Mouse (Mus musculus): Measurements from ENCODE around the gene Ccdc173. TPM values are rescaled to one million over a fixed set of nuclear protein-coding genes. Genes with fewer than 3 reads are reported as not detected.
"Not testable (repeated sequence)": the region's sequence is repeated elsewhere in the genome, so short reads cannot be mapped to it uniquely, and the experiment has no call there.

The Ccdc173 gene
- polyA plus RNA-seq, 1 experiment from 2014 or later, result 1.4 TPM

GRCm38 (mm10) chr2:69825898-69826297 lies 36.5 kb upstream of the Ccdc173 start:
- no peak for ATAC-seq (replicated peaks; ENCODE audit: low FRiP score)
- no peak for DNase-seq (ENCODE audit: low spot score)
- no peak overlapping the region for H3K27ac ChIP-seq (ENCODE audit: low read depth, low read length)
- H3K36me3 ChIP-seq (ENCODE audit: control insufficient read depth, insufficient read depth, low read length), result peaks cover 16% of the 10 kb centered on the region
- H3K9ac ChIP-seq (ENCODE audit: low read depth, low read length), result no peak overlapping the region
- H3K27me3 ChIP-seq (replicated peaks; ENCODE audit: control insufficient read depth, insufficient read depth, low read length), result no peaks in the 10 kb centered on the region
- H3K9me3 ChIP-seq (ENCODE audit: control insufficient read depth, low read length), result no peaks in the 10 kb centered on the region
- no peak overlapping the region for H3K4me3 ChIP-seq (ENCODE audit: low read depth, low read length)
- H3K4me1 ChIP-seq (replicated peaks; ENCODE audit: control insufficient read depth, insufficient read depth, low read length), result peaks cover 17% of the 10 kb centered on the region
- WGBS, result 84% methylated on average over 10 of the region's 10 CpGs
- H3K4me2 ChIP-seq, result no peak overlapping the region

GRCm38 (mm10) chr2:69823129-69823677 lies 33.8 kb upstream of the Ccdc173 start:
- peak overlapping the region; percentile 85 for H3K9ac ChIP-seq (ENCODE audit: low read depth, low read length)
- H3K4me1 ChIP-seq (replicated peaks; ENCODE audit: control insufficient read depth, insufficient read depth, low read length), result peaks cover 24% of the 10 kb centered on the region
- H3K36me3 ChIP-seq (ENCODE audit: control insufficient read depth, insufficient read depth, low read length), result peaks cover 12% of the 10 kb centered on the region
- DNase-seq (ENCODE audit: low spot score), result peak; percentile 62
- WGBS, result 2% methylated on average over 45 of the region's 45 CpGs
- peak; percentile 74 for ATAC-seq (replicated peaks; ENCODE audit: low FRiP score)
- H3K27me3 ChIP-seq (replicated peaks; ENCODE audit: control insufficient read depth, insufficient read depth, low read length), result no peaks in the 10 kb centered on the region
- peak overlapping the region; percentile 60 for H3K4me2 ChIP-seq
- peak overlapping the region; percentile 79 for H3K27ac ChIP-seq (ENCODE audit: low read depth, low read length)
- H3K9me3 ChIP-seq (ENCODE audit: control insufficient read depth, low read length), result no peaks in the 10 kb centered on the region
- peak overlapping the region; percentile 85 for H3K4me3 ChIP-seq (ENCODE audit: low read depth, low read length)

DNA sequence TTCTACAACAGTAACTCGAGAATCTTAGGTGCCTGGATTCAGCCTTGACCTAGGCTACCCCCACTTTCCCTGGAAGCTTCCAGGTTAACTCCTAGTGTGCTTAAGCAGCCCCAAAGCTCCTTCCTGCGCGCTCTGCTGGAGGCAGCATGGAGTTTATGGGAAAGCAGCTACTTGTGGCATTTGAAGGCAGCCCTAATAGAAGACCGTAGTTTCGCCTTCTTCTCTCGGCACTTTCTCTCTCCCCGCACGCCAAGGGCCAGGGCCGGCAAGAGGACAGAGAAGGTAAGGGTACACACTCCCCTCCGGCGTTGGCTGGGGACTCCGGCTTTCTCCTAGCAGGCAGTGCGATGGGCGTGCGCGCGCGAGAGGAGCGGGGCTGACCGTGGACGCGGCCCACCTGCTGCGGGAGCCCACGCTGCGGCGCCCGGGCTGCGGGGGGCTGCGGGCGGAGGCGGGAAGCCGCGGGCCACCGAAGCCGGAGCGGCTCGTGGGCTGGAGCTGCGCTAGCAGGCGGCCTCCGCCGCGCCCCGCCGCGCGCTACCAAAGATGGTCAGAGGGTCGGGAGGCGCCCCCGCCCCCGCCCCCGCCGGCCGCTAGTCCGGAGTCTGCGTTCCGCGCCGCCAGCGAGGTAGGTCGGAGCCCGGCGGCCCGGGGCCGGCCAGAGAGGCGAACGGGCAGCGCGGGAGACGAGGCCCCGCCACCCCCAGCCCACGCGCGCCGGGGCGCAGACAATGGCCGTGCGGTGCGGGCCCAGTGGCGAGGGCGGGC lies 33.2 kb upstream of the Ccdc173 start:
- H3K4me2 ChIP-seq, result peak overlapping the region; percentile 60
- peaks cover 12% of the 10 kb centered on the region for H3K36me3 ChIP-seq (ENCODE audit: control insufficient read depth, insufficient read depth, low read length)
- H3K4me3 ChIP-seq (ENCODE audit: low read depth, low read length), result peak overlapping the region; percentile 85
- no peaks in the 10 kb centered on the region for H3K27me3 ChIP-seq (replicated peaks; ENCODE audit: control insufficient read depth, insufficient read depth, low read length)
- DNase-seq (ENCODE audit: low spot score) (peak; percentile 71), ATAC-seq (replicated peaks; ENCODE audit: low FRiP score) (peak; percentile 33)
- WGBS, result under 1% methylated on average over 79 of the region's 80 CpGs
- peaks cover 27% of the 10 kb centered on the region for H3K4me1 ChIP-seq (replicated peaks; ENCODE audit: control insufficient read depth, insufficient read depth, low read length)
- H3K9me3 ChIP-seq (ENCODE audit: control insufficient read depth, low read length), result no peaks in the 10 kb centered on the region
- peak overlapping the region; percentile 85 for H3K9ac ChIP-seq (ENCODE audit: low read depth, low read length)
- peak overlapping the region; percentile 79 for H3K27ac ChIP-seq (ENCODE audit: low read depth, low read length)

- Histone ChIP-seq H3K36me3 (ENCODE audit: control insufficient read depth, insufficient read depth, low read length) (peaks cover 9% of the 10 kb centered on the region), H3K4me3 (ENCODE audit: low read depth, low read length) (peak within 1 kb of the TSS; percentile 85), H3K4me2 (peak within 1 kb of the TSS; percentile 60), H3K9me3 (ENCODE audit: control insufficient read depth, low read length) (no peaks in the 10 kb centered on the region), H3K27ac (ENCODE audit: low read depth, low read length) (peak within 1 kb of the TSS; percentile 79), H3K4me1 (replicated peaks; ENCODE audit: control insufficient read depth, insufficient read depth, low read length) (peaks cover 27% of the 10 kb centered on the region), H3K27me3 (replicated peaks; ENCODE audit: control insufficient read depth, insufficient read depth, low read length) (no peaks in the 10 kb centered on the region), H3K9ac (ENCODE audit: low read depth, low read length) (peak within 1 kb of the TSS; percentile 85)
- DNase-seq (ENCODE audit: low spot score) (peak; percentile 61), ATAC-seq (replicated peaks; ENCODE audit: low FRiP score) (peak; percentile 66)
- 3% methylated on average over 8 of the region's 8 CpGs for WGBS
These were observed 32.3 kb upstream of the Ccdc173 start, which contains the start of gene Klhl23 for GRCm38 (mm10) chr2:69821711-69822110. Klhl23 (plus strand) TSS chr2:69821944.

GRCm38 (mm10) chr2:69820201-69820600 lies 30.8 kb upstream of the Ccdc173 start:
- no peak overlapping the region for H3K9ac ChIP-seq (ENCODE audit: low read depth, low read length)
- ATAC-seq (replicated peaks; ENCODE audit: low FRiP score), result no peak
- H3K4me2 ChIP-seq, result no peak overlapping the region
- peak; percentile 29 for DNase-seq (ENCODE audit: low spot score)
- no peaks in the 10 kb centered on the region for H3K27me3 ChIP-seq (replicated peaks; ENCODE audit: control insufficient read depth, insufficient read depth, low read length)
- H3K36me3 ChIP-seq (ENCODE audit: control insufficient read depth, insufficient read depth, low read length), result no peaks in the 10 kb centered on the region
- no peak overlapping the region for H3K4me3 ChIP-seq (ENCODE audit: low read depth, low read length)
- peak overlapping the region; percentile 75 for H3K27ac ChIP-seq (ENCODE audit: low read depth, low read length)
- 71% methylated on average over 1 of the region's 1 CpGs for WGBS
- no peaks in the 10 kb centered on the region for H3K9me3 ChIP-seq (ENCODE audit: control insufficient read depth, low read length)
- peaks cover 32% of the 10 kb centered on the region for H3K4me1 ChIP-seq (replicated peaks; ENCODE audit: control insufficient read depth, insufficient read depth, low read length)

- no peaks in the 10 kb centered on the region for H3K36me3 ChIP-seq (ENCODE audit: control insufficient read depth, insufficient read depth, low read length)
- H3K27me3 ChIP-seq (replicated peaks; ENCODE audit: control insufficient read depth, insufficient read depth, low read length), result no peaks in the 10 kb centered on the region
- H3K27ac ChIP-seq (ENCODE audit: low read depth, low read length), result peak overlapping the region; percentile 61
- H3K9me3 ChIP-seq (ENCODE audit: control insufficient read depth, low read length), result no peaks in the 10 kb centered on the region
- H3K4me1 ChIP-seq (replicated peaks; ENCODE audit: control insufficient read depth, insufficient read depth, low read length), result peaks cover 25% of the 10 kb centered on the region
- DNase-seq (ENCODE audit: low spot score), result no peak
- peak overlapping the region; percentile 40; the same call in 1 of the 2 replicates for H3K4me2 ChIP-seq
- no peak overlapping the region for H3K9ac ChIP-seq (ENCODE audit: low read depth, low read length)
- H3K4me3 ChIP-seq (ENCODE audit: low read depth, low read length), result no peak overlapping the region
- peak; percentile 75 for ATAC-seq (replicated peaks; ENCODE audit: low FRiP score)
- WGBS, result 64% methylated on average over 9 of the region's 9 CpGs
These were observed 29.1 kb upstream of the Ccdc173 start for GRCm38 (mm10) chr2:69818350-69819085.

GRCm38 (mm10) chr2:69816575-69816974 lies 27.2 kb upstream of the Ccdc173 start:
- DNase-seq (ENCODE audit: low spot score), result peak; percentile 26
- Histone ChIP-seq H3K36me3 (ENCODE audit: control insufficient read depth, insufficient read depth, low read length) (no peaks in the 10 kb centered on the region), H3K27ac (ENCODE audit: low read depth, low read length) (0 out of 2 replicates have a peak overlapping the region, but pooled peaks have one; percentile 8), H3K4me2 (no peak overlapping the region), H3K27me3 (replicated peaks; ENCODE audit: control insufficient read depth, insufficient read depth, low read length) (no peaks in the 10 kb centered on the region), H3K9me3 (ENCODE audit: control insufficient read depth, low read length) (no peaks in the 10 kb centered on the region), H3K4me3 (ENCODE audit: low read depth, low read length) (no peak overlapping the region), H3K4me1 (replicated peaks; ENCODE audit: control insufficient read depth, insufficient read depth, low read length) (peaks cover 25% of the 10 kb centered on the region), H3K9ac (ENCODE audit: low read depth, low read length) (no peak overlapping the region)
- peak; percentile 79 for ATAC-seq (replicated peaks; ENCODE audit: low FRiP score)
- 25% methylated on average over 5 of the region's 5 CpGs for WGBS

- not testable (repeated sequence) for DNase-seq (ENCODE audit: low spot score); ATAC-seq (replicated peaks; ENCODE audit: low FRiP score); H3K9ac ChIP-seq (ENCODE audit: low read depth, low read length); H3K4me3 ChIP-seq (ENCODE audit: low read depth, low read length); H3K36me3 ChIP-seq (ENCODE audit: control insufficient read depth, insufficient read depth, low read length); H3K27me3 ChIP-seq (replicated peaks; ENCODE audit: control insufficient read depth, insufficient read depth, low read length); H3K27ac ChIP-seq (ENCODE audit: low read depth, low read length); H3K9me3 ChIP-seq (ENCODE audit: control insufficient read depth, low read length); H3K4me2 ChIP-seq
- WGBS, result 46% methylated on average over 7 of the region's 7 CpGs
- H3K4me1 ChIP-seq (replicated peaks; ENCODE audit: control insufficient read depth, insufficient read depth, low read length), result peaks cover 15% of the 10 kb centered on the region
These were observed 22.0 kb upstream of the Ccdc173 start for GRCm38 (mm10) chr2:69811349-69811748.

Measured in liver, embryonic 11.5 days (tissue).